Comparison of ENCODE assay signal across 11 mouse cellular contexts in the genomic region with DNA sequence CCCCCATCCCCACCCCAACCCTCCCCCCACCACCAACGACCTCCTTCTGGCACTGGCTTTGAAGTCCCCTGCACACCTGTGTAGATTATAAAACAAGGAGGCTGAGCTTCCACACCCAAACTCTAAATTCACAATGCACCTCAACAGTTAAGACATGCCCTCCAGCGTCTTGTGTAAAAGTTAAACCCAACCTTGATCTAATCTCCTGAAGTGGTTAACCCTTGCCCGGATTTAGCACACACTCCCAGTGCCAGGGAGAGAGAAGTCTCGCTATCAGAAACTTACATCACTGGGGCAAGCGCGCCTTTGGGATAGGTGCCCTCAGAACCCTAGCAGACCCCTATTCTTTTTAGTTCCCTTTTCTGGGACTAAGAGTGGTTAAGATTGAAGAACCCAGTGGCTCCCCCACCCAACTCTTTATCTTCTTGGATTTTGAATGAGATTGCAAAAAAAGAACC.
DNase-seq lines count a peak whose midpoint lies in the region; ATAC-seq and TF ChIP-seq lines count a peak whose summit lies in the region.
"Had no signal": no experiment of that assay in that cellular context is flagged by ENCODE, and none has a peak within 500 bp of the region (broad histone marks: within the 10 kb centered on the region; RNA-seq: fewer than 3 reads in every experiment).

No protein-coding gene starts in this region.

- H3K4me2 ChIP-seq in lung, postnatal 0 days (replicated peaks; ENCODE audit: low read depth, low read length): 0 out of 2 replicates have a peak overlapping the region, but pooled peaks have one; percentile 22
- H3K4me2 ChIP-seq: midbrain, embryonic 12.5 days had no signal

- no peak overlapping the region for H3K4me3 ChIP-seq in lung, postnatal 0 days (ENCODE audit: low read depth, low read length)
- H3K4me3 ChIP-seq: heart, adult 2 months; midbrain, embryonic 12.5 days had no signal

- no peak for TF ChIP-seq CTCF in lung, postnatal 0 days (IDR thresholded peaks at IDR 0.05)

- peak; percentile 32 for DNase-seq in lung, postnatal 0 days (ENCODE audit: low spot score)
- no peak for DNase-seq in lung, postnatal 10 days
- DNase-seq in kidney, postnatal 36 days: peak; percentile 27 to 45
- peak; percentile 72 for DNase-seq in thymus, postnatal 14 days
- no peak for DNase-seq in left cerebral cortex, adult 8-10 months (ENCODE audit: low spot score in 2 of 2)
- DNase-seq in layer of hippocampus, adult 9-11 months: no peak
- no peak for DNase-seq in yolk sac, embryonic 10.5 days (ENCODE audit: low spot score)
- DNase-seq: layer of hippocampus, postnatal 36 days had no signal

- H3K27me3 ChIP-seq in lung, postnatal 0 days (replicated peaks; ENCODE audit: insufficient read depth, low read length): no peaks in the 10 kb centered on the region
- H3K27me3 ChIP-seq: midbrain, embryonic 12.5 days had no signal

- ATAC-seq in lung, postnatal 0 days: peak; percentile 43; the same call in 1 of the 2 replicates
- ATAC-seq in hematopoietic stem cell, adult 5-6 weeks (replicated peaks in 1 of 2; ENCODE audit: insufficient read depth in 1 of 2, low FRiP score in 2 of 2, low TSS enrichment in 1 of 2, low read depth in 1 of 2, poor library complexity in 2 of 2, severe bottlenecking in 2 of 2): peak; percentile 61 to 70

- no peaks in the 10 kb centered on the region for H3K4me1 ChIP-seq in lung, postnatal 0 days (ENCODE audit: insufficient read depth, low read depth, low read length)

- no peak overlapping the region for H3K9ac ChIP-seq in lung, postnatal 0 days (replicated peaks; ENCODE audit: low read depth)
- H3K9ac ChIP-seq: midbrain, embryonic 12.5 days had no signal

- no peaks in the 10 kb centered on the region for H3K9me3 ChIP-seq in lung, postnatal 0 days (ENCODE audit: low read length)
- H3K9me3 ChIP-seq: midbrain, embryonic 12.5 days had no signal

- WGBS in lung, postnatal 0 days: 43% methylated on average over 6 of the region's 6 CpGs

- TF ChIP-seq EP300 in lung, postnatal 0 days (IDR thresholded peaks at IDR 0.05): no peak

- no peak overlapping the region for H3K27ac ChIP-seq in lung, postnatal 0 days (ENCODE audit: low read length)
- H3K27ac ChIP-seq: heart, adult 2 months; midbrain, embryonic 12.5 days had no signal

- no peaks in the 10 kb centered on the region for H3K36me3 ChIP-seq in lung, postnatal 0 days (ENCODE audit: insufficient read depth, low read length)
- H3K36me3 ChIP-seq: midbrain, embryonic 12.5 days had no signal

Comparison
In these comparisons a context has a peak if more than half of its experiments do, and no peak if none do; other contexts are left out.
1. DNase-seq: peak in lung, postnatal 0 days (single experiment), kidney, postnatal 36 days (2 of 2) and thymus, postnatal 14 days (single experiment); none in lung, postnatal 10 days (single experiment), left cerebral cortex, adult 8-10 months (0 of 2), layer of hippocampus, adult 9-11 months (single experiment) and yolk sac, embryonic 10.5 days (single experiment).